Mouse (Mus musculus): ENCODE measurements around the gene Atp6v0b. TPM values are rescaled to one million over a fixed set of nuclear protein-coding genes. Genes with fewer than 3 reads are reported as not detected.

Gene Atp6v0b
- total and polyA plus RNA-seq, 2 experiments from 2014 or later: 216 to 356 TPM

DNA sequence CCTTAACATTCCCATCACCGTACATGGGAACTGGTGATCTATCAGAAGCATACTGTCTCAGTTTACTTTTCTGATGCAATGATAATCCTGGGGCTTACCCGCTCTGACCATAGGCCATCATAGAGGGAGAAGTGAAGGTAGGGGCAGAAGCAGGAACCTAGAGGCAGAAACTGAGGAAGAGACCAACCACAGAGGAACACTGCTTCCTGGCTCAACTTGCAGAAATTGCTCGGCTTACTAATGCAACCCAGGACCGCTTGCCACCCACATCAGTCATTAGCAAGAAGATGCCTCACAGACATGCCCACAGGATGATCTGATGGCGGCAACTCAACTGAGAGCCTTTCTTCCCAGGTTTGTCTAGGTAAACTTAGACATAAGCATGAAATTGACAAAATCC is 31.6 kb upstream of the Atp6v0b start:
- no peak for ATAC-seq (ENCODE audit: insufficient read depth, low read depth)
- Histone ChIP-seq H3K36me3 (replicated peaks; ENCODE audit: control insufficient read depth, insufficient read depth, low read length) (no peaks in the 10 kb centered on the region), H3K4me1 (ENCODE audit: control insufficient read depth, insufficient read depth) (peaks cover 35% of the 10 kb centered on the region), H3K4me3 (ENCODE audit: low read depth, low read length) (no peak overlapping the region), H3K9ac (replicated peaks; ENCODE audit: low read depth, low read length) (no peak overlapping the region), H3K4me2 (ENCODE audit: low read depth, low read length) (no peak overlapping the region), H3K27me3 (ENCODE audit: control insufficient read depth, insufficient read depth, low read length) (no peaks in the 10 kb centered on the region), H3K27ac (ENCODE audit: low read depth) (0 out of 2 replicates have a peak overlapping the region, but pooled peaks have one; percentile 27), H3K9me3 (replicated peaks; ENCODE audit: control insufficient read depth, low read length) (no peaks in the 10 kb centered on the region)
- no peak for DNase-seq (ENCODE audit: low spot score)
- TF ChIP-seq EP300 (IDR thresholded peaks at IDR 0.05; ENCODE audit: low read depth): no peak
- TF ChIP-seq CTCF (IDR thresholded peaks at IDR 0.05; ENCODE audit: low read depth): no peak
- WGBS: 61% methylated on average over 5 of the region's 5 CpGs

DNA sequence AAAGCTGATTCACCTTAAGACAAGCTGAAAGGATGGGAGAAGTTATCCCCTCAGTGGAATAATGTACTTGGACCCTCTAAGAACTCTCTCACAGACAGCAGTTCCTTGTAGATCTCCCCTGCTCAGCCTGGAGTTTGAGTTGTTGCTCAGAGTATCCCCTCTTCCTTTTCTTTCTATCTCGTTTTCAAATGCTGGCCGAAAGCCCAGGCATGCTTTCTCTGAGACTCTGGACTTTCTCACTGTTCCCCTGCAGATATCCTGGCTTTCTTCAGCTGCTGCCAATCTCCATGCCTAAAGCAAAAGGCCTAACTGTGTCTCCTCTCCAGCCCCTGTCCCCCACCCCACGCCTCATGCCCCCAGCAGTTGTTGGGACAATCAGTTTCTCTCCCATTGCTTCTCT is 31.1 kb upstream of the Atp6v0b start:
- WGBS: 14% methylated on average over 3 of the region's 3 CpGs
- Histone ChIP-seq H3K4me2 (ENCODE audit: low read depth, low read length) (no peak overlapping the region), H3K36me3 (replicated peaks; ENCODE audit: control insufficient read depth, insufficient read depth, low read length) (no peaks in the 10 kb centered on the region), H3K4me1 (ENCODE audit: control insufficient read depth, insufficient read depth) (peaks cover 38% of the 10 kb centered on the region), H3K9ac (replicated peaks; ENCODE audit: low read depth, low read length) (no peak overlapping the region), H3K27me3 (ENCODE audit: control insufficient read depth, insufficient read depth, low read length) (no peaks in the 10 kb centered on the region), H3K4me3 (ENCODE audit: low read depth, low read length) (no peak overlapping the region), H3K27ac (ENCODE audit: low read depth) (0 out of 2 replicates have a peak overlapping the region, but pooled peaks have one; percentile 27), H3K9me3 (replicated peaks; ENCODE audit: control insufficient read depth, low read length) (no peaks in the 10 kb centered on the region)
- TF ChIP-seq CTCF (IDR thresholded peaks at IDR 0.05; ENCODE audit: low read depth) (no peak), EP300 (IDR thresholded peaks at IDR 0.05; ENCODE audit: low read depth) (no peak)
- peak; percentile 75 for DNase-seq (ENCODE audit: low spot score)
- no peak for ATAC-seq (ENCODE audit: insufficient read depth, low read depth)

GRCm38 (mm10) chr4:117917847-117918246 is 30.7 kb upstream of the Atp6v0b start:
- no peak overlapping the region for H3K27ac ChIP-seq (ENCODE audit: low read depth)

DNA sequence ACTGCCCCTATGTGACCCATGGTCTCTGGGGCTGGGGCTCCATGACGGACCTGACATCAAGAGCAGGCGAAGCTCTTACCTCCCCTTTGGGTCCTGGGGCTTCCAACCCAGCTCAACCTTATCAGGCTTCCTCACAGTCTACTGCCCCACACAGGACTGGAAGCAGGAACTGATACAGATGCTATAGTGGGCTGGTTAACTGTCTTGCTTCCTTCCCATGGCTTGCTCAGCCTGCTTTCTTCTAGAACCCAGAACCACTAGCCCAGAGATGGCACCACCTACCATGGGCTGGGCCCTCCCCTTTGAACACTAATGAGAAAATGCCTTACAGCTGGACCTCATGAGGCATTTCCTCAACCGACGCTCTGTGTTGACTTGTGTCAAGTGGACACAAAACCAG is 30.3 kb upstream of the Atp6v0b start:
- no peak overlapping the region for H3K9ac ChIP-seq (replicated peaks; ENCODE audit: low read depth, low read length)
- TF ChIP-seq EP300 (IDR thresholded peaks at IDR 0.05; ENCODE audit: low read depth): no peak
- no peak for TF ChIP-seq CTCF (IDR thresholded peaks at IDR 0.05; ENCODE audit: low read depth)

More at GRCm38 (mm10) chr4:117917847-117918246, 30.7 kb upstream of the Atp6v0b start:
- Histone ChIP-seq H3K9me3 (replicated peaks; ENCODE audit: control insufficient read depth, low read length) (no peaks in the 10 kb centered on the region), H3K4me1 (ENCODE audit: control insufficient read depth, insufficient read depth) (peaks cover 42% of the 10 kb centered on the region), H3K4me2 (ENCODE audit: low read depth, low read length) (no peak overlapping the region), H3K27me3 (ENCODE audit: control insufficient read depth, insufficient read depth, low read length) (no peaks in the 10 kb centered on the region), H3K9ac (replicated peaks; ENCODE audit: low read depth, low read length) (no peak overlapping the region), H3K4me3 (ENCODE audit: low read depth, low read length) (no peak overlapping the region), H3K36me3 (replicated peaks; ENCODE audit: control insufficient read depth, insufficient read depth, low read length) (no peaks in the 10 kb centered on the region)
- TF ChIP-seq EP300 (IDR thresholded peaks at IDR 0.05; ENCODE audit: low read depth) (no peak), CTCF (IDR thresholded peaks at IDR 0.05; ENCODE audit: low read depth) (no peak)
- 75% methylated on average over 4 of the region's 4 CpGs for WGBS
- ATAC-seq (ENCODE audit: insufficient read depth, low read depth) (no peak), DNase-seq (ENCODE audit: low spot score) (no peak)

GRCm38 (mm10) chr4:117916386-117916785 is 29.3 kb upstream of the Atp6v0b start:
- ATAC-seq (ENCODE audit: insufficient read depth, low read depth): no peak

More for the DNA sequence above, 30.3 kb upstream of the Atp6v0b start:
- ATAC-seq (ENCODE audit: insufficient read depth, low read depth): no peak
- Histone ChIP-seq H3K4me3 (ENCODE audit: low read depth, low read length) (no peak overlapping the region), H3K4me1 (ENCODE audit: control insufficient read depth, insufficient read depth) (peaks cover 43% of the 10 kb centered on the region), H3K27me3 (ENCODE audit: control insufficient read depth, insufficient read depth, low read length) (no peaks in the 10 kb centered on the region), H3K36me3 (replicated peaks; ENCODE audit: control insufficient read depth, insufficient read depth, low read length) (no peaks in the 10 kb centered on the region), H3K27ac (ENCODE audit: low read depth) (no peak overlapping the region), H3K4me2 (ENCODE audit: low read depth, low read length) (no peak overlapping the region), H3K9me3 (replicated peaks; ENCODE audit: control insufficient read depth, low read length) (no peaks in the 10 kb centered on the region)
- DNase-seq (ENCODE audit: low spot score): no peak
- WGBS: 78% methylated on average over 4 of the region's 4 CpGs

GRCm38 (mm10) chr4:117915489-117916105 is 28.5 kb upstream of the Atp6v0b start:
- Histone ChIP-seq H3K9ac (replicated peaks; ENCODE audit: low read depth, low read length) (peak overlapping the region; percentile 72), H3K36me3 (replicated peaks; ENCODE audit: control insufficient read depth, insufficient read depth, low read length) (peaks cover 16% of the 10 kb centered on the region), H3K9me3 (replicated peaks; ENCODE audit: control insufficient read depth, low read length) (no peaks in the 10 kb centered on the region), H3K4me2 (ENCODE audit: low read depth, low read length) (peak overlapping the region; percentile 75), H3K27ac (ENCODE audit: low read depth) (peak overlapping the region; percentile 83), H3K27me3 (ENCODE audit: control insufficient read depth, insufficient read depth, low read length) (no peaks in the 10 kb centered on the region), H3K4me3 (ENCODE audit: low read depth, low read length) (peak overlapping the region; percentile 72), H3K4me1 (ENCODE audit: control insufficient read depth, insufficient read depth) (peaks cover 40% of the 10 kb centered on the region)
- 3% methylated on average over 19 of the region's 19 CpGs for WGBS
- DNase-seq (ENCODE audit: low spot score) (no peak), ATAC-seq (ENCODE audit: insufficient read depth, low read depth) (no peak)
- no peak for TF ChIP-seq EP300 (IDR thresholded peaks at IDR 0.05; ENCODE audit: low read depth)

More at GRCm38 (mm10) chr4:117916386-117916785, 29.3 kb upstream of the Atp6v0b start:
- no peak overlapping the region for H3K9ac ChIP-seq (replicated peaks; ENCODE audit: low read depth, low read length)
- no peak overlapping the region for H3K4me3 ChIP-seq (ENCODE audit: low read depth, low read length)
- no peak overlapping the region for H3K27ac ChIP-seq (ENCODE audit: low read depth)
- WGBS: 63% methylated on average over 5 of the region's 5 CpGs
- DNase-seq (ENCODE audit: low spot score): no peak
- H3K36me3 ChIP-seq (replicated peaks; ENCODE audit: control insufficient read depth, insufficient read depth, low read length): peaks cover 8% of the 10 kb centered on the region; the same call in 1 of the 2 replicates
- H3K9me3 ChIP-seq (replicated peaks; ENCODE audit: control insufficient read depth, low read length): no peaks in the 10 kb centered on the region
- H3K27me3 ChIP-seq (ENCODE audit: control insufficient read depth, insufficient read depth, low read length): no peaks in the 10 kb centered on the region
- H3K4me2 ChIP-seq (ENCODE audit: low read depth, low read length): no peak overlapping the region
- TF ChIP-seq CTCF (IDR thresholded peaks at IDR 0.05; ENCODE audit: low read depth) (no peak), EP300 (IDR thresholded peaks at IDR 0.05; ENCODE audit: low read depth) (no peak)
- H3K4me1 ChIP-seq (ENCODE audit: control insufficient read depth, insufficient read depth): peaks cover 40% of the 10 kb centered on the region

Measured in heart, postnatal 0 days (tissue).